Mouse (Mus musculus): ENCODE measurements around the gene Gbp3.
"Not testable (repeated sequence)": the region's sequence is repeated elsewhere in the genome, so short reads cannot be mapped to it uniquely, and the experiment has no call there.

Gbp3 gene

GRCm38 (mm10) chr3:142559632-142560228 is at the start of gene Gbp3:
Gbp3 (plus strand) TSS chr3:142560026.
- peak; percentile 56 for DNase-seq (ENCODE audit: low read depth, low spot score)

GRCm38 (mm10) chr3:142528116-142528515 is 31.7 kb upstream of the Gbp3 start:
- no peak for DNase-seq (ENCODE audit: low read depth, low spot score)

- no peak for DNase-seq (ENCODE audit: low read depth, low spot score)
These were observed 30.2 kb upstream of the Gbp3 start for GRCm38 (mm10) chr3:142529597-142529996.

GRCm38 (mm10) chr3:142530087-142530953 is 29.5 kb upstream of the Gbp3 start, which contains the start of gene Gbp7:
Gbp7 (plus strand) TSS chr3:142530342.
- DNase-seq (ENCODE audit: low read depth, low spot score), result peak; percentile 83

GRCm38 (mm10) chr3:142531595-142531994 is 28.2 kb upstream of the Gbp3 start:
- no peak for DNase-seq (ENCODE audit: low read depth, low spot score)

- DNase-seq (ENCODE audit: low read depth, low spot score), result peak; percentile 70
These were observed 26.6 kb upstream of the Gbp3 start for GRCm38 (mm10) chr3:142533185-142533584.

GRCm38 (mm10) chr3:142535667-142536066 is 24.2 kb upstream of the Gbp3 start:
- DNase-seq (ENCODE audit: low read depth, low spot score), result no peak

GRCm38 (mm10) chr3:142541391-142541790 is 18.4 kb upstream of the Gbp3 start:
- DNase-seq (ENCODE audit: low read depth, low spot score), result no peak

- DNase-seq (ENCODE audit: low read depth, low spot score), result not testable (repeated sequence)
These were observed 17.1 kb upstream of the Gbp3 start for GRCm38 (mm10) chr3:142542776-142543175.

GRCm38 (mm10) chr3:142546690-142547089 is 13.1 kb upstream of the Gbp3 start:
- DNase-seq (ENCODE audit: low read depth, low spot score), result peak; percentile 56

GRCm38 (mm10) chr3:142550052-142550676 is 9.7 kb upstream of the Gbp3 start:
- peak; percentile 37 for DNase-seq (ENCODE audit: low read depth, low spot score)

- no peak for DNase-seq (ENCODE audit: low read depth, low spot score)
These were observed 5.2 kb upstream of the Gbp3 start for GRCm38 (mm10) chr3:142554601-142555000.

GRCm38 (mm10) chr3:142555623-142556022 is 4.2 kb upstream of the Gbp3 start:
- no peak for DNase-seq (ENCODE audit: low read depth, low spot score)

- DNase-seq (ENCODE audit: low read depth, low spot score), result peak; percentile 92
These were observed 596 bp downstream of the Gbp3 start for GRCm38 (mm10) chr3:142560296-142560948.

GRCm38 (mm10) chr3:142561045-142561646 is 1.3 kb downstream of the Gbp3 start:
- peak; percentile 47 for DNase-seq (ENCODE audit: low read depth, low spot score)

- no peak for DNase-seq (ENCODE audit: low read depth, low spot score)
These were observed 1.8 kb downstream of the Gbp3 start for GRCm38 (mm10) chr3:142561666-142562065.

- not testable (repeated sequence) for DNase-seq (ENCODE audit: low read depth, low spot score)
These were observed 7.7 kb downstream of the Gbp3 start for GRCm38 (mm10) chr3:142567490-142567889.

- no peak for DNase-seq (ENCODE audit: low read depth, low spot score)
These were observed 10.9 kb downstream of the Gbp3 start for GRCm38 (mm10) chr3:142570738-142571137.

GRCm38 (mm10) chr3:142577108-142577507 is 17.3 kb downstream of the Gbp3 start:
- no peak for DNase-seq (ENCODE audit: low read depth, low spot score)

- peak; percentile 30 for DNase-seq (ENCODE audit: low read depth, low spot score)
These were observed 18.5 kb downstream of the Gbp3 start for GRCm38 (mm10) chr3:142578342-142578741.

- DNase-seq (ENCODE audit: low read depth, low spot score), result no peak
These were observed 23.2 kb downstream of the Gbp3 start for GRCm38 (mm10) chr3:142583067-142583466.
